Comparison of ENCODE assay signal across 8 mouse cellular contexts in genomic region chr8:122369665-122370064, GRCm38 (mm10). TPM values are rescaled to one million over a fixed set of nuclear protein-coding genes. Genes with fewer than 3 reads are reported as not detected.
A peak's percentile ranks its signal among the peaks of the same experiment; 100 is the strongest.
DNase-seq lines count a peak whose midpoint lies in the region; ATAC-seq and TF ChIP-seq lines count a peak whose summit lies in the region.

No protein-coding gene starts in this region.

- H3K9ac ChIP-seq in forebrain, postnatal 0 days, result no peak overlapping the region
- H3K9ac ChIP-seq in forebrain, embryonic 16.5 days (replicated peaks; ENCODE audit: low read depth, low read length), result no peak overlapping the region
- no peak overlapping the region for H3K9ac ChIP-seq in intestine, embryonic 16.5 days (ENCODE audit: low read depth, low read length)
- no peak overlapping the region for H3K9ac ChIP-seq in liver, adult 2 months (ENCODE audit: low read depth, low read length)

- no peaks in the 10 kb centered on the region for H3K27me3 ChIP-seq in forebrain, postnatal 0 days (ENCODE audit: insufficient read depth, low read length)
- no peaks in the 10 kb centered on the region for H3K27me3 ChIP-seq in forebrain, embryonic 16.5 days (replicated peaks; ENCODE audit: control insufficient read depth, insufficient read depth, low read length)
- no peaks in the 10 kb centered on the region for H3K27me3 ChIP-seq in intestine, embryonic 16.5 days (replicated peaks; ENCODE audit: control insufficient read depth, insufficient read depth, low read length)
- no peaks in the 10 kb centered on the region for H3K27me3 ChIP-seq in liver, adult 2 months (ENCODE audit: control insufficient read depth, insufficient read depth, low read length)
- H3K27me3 ChIP-seq in myocyte (ENCODE audit: control insufficient read depth, insufficient read depth, insufficient read length), result no peaks in the 10 kb centered on the region
- H3K27me3 ChIP-seq in splenic B cell, adult 2 months (ENCODE audit: control insufficient read depth, insufficient read depth, low read length, poor library complexity, severe bottlenecking), result no peaks in the 10 kb centered on the region

- peak; percentile 78 for TF ChIP-seq CTCF in forebrain, postnatal 0 days (IDR thresholded peaks at IDR 0.05; ENCODE audit: low read depth)
- peak; percentile 81 for TF ChIP-seq CTCF in liver, adult 2 months (IDR thresholded peaks at IDR 0.05; ENCODE audit: low read depth, low read length)

- no peaks in the 10 kb centered on the region for H3K79me2 ChIP-seq in liver, adult 2 months (ENCODE audit: control insufficient read depth, insufficient read depth, low read length)
- no peaks in the 10 kb centered on the region for H3K79me2 ChIP-seq in myocyte (ENCODE audit: control insufficient read depth, insufficient read depth)

- DNase-seq in forebrain, postnatal 0 days, result peak; percentile 61
- DNase-seq in cerebellum, adult 8-10 months, result peak; percentile 60
- peak; percentile 21 for DNase-seq in gastrocnemius, postnatal 25 days
- peak; percentile 48 for DNase-seq in liver, adult 2 months (ENCODE audit: extremely low read depth, low read depth, low spot score)
- DNase-seq in splenic B cell, adult 2 months (ENCODE audit: low read depth, low spot score), result peak; percentile 74

- no peak overlapping the region for H3K27ac ChIP-seq in forebrain, postnatal 0 days (ENCODE audit: low read depth, low read length)
- H3K27ac ChIP-seq in forebrain, embryonic 16.5 days (ENCODE audit: low read length), result no peak overlapping the region
- H3K27ac ChIP-seq in intestine, embryonic 16.5 days (ENCODE audit: low read length), result no peak overlapping the region
- no peak overlapping the region for H3K27ac ChIP-seq in liver, adult 2 months (replicated peaks; ENCODE audit: insufficient read depth, low read depth, low read length)

- WGBS in forebrain, postnatal 0 days, result 14% methylated on average over 9 of the region's 9 CpGs
- WGBS in forebrain, embryonic 16.5 days, result 8% methylated on average over 9 of the region's 9 CpGs
- 7% methylated on average over 9 of the region's 9 CpGs for whole genome bisulfite sequencing in intestine, embryonic 16.5 days
- 15% methylated on average over 9 of the region's 9 CpGs for WGBS in liver, adult 2 months

- H3K36me3 ChIP-seq in forebrain, postnatal 0 days (ENCODE audit: insufficient read depth), result no peaks in the 10 kb centered on the region
- no peaks in the 10 kb centered on the region for H3K36me3 ChIP-seq in forebrain, embryonic 16.5 days (ENCODE audit: control insufficient read depth, insufficient read depth)
- no peaks in the 10 kb centered on the region for H3K36me3 ChIP-seq in intestine, embryonic 16.5 days (ENCODE audit: control insufficient read depth, insufficient read depth, low read length)
- H3K36me3 ChIP-seq in liver, adult 2 months (ENCODE audit: control insufficient read depth, insufficient read depth, low read length), result no peaks in the 10 kb centered on the region
- H3K36me3 ChIP-seq in myocyte (ENCODE audit: control insufficient read depth, insufficient read depth), result peaks cover 3% of the 10 kb centered on the region
- no peaks in the 10 kb centered on the region for H3K36me3 ChIP-seq in splenic B cell, adult 2 months (ENCODE audit: control insufficient read depth, insufficient read depth, low read length, poor library complexity, severe bottlenecking)

- no peaks in the 10 kb centered on the region for H3K4me1 ChIP-seq in forebrain, postnatal 0 days (ENCODE audit: insufficient read depth)
- no peaks in the 10 kb centered on the region for H3K4me1 ChIP-seq in forebrain, embryonic 16.5 days (replicated peaks; ENCODE audit: control insufficient read depth, insufficient read depth, low read length)
- H3K4me1 ChIP-seq in intestine, embryonic 16.5 days (ENCODE audit: control insufficient read depth, insufficient read depth, low read length), result no peaks in the 10 kb centered on the region
- no peaks in the 10 kb centered on the region for H3K4me1 ChIP-seq in liver, adult 2 months (ENCODE audit: control insufficient read depth, insufficient read depth, low read length)

- H3K4me2 ChIP-seq in forebrain, postnatal 0 days (ENCODE audit: low read depth), result no peak overlapping the region
- no peak overlapping the region for H3K4me2 ChIP-seq in forebrain, embryonic 16.5 days (ENCODE audit: low read length)
- H3K4me2 ChIP-seq in intestine, embryonic 16.5 days (ENCODE audit: low read depth, low read length), result no peak overlapping the region
- peak overlapping the region; percentile 64 for H3K4me2 ChIP-seq in myocyte (ENCODE audit: low read depth)

- no peak for TF ChIP-seq POLR2A in liver, adult 2 months (IDR thresholded peaks at IDR 0.05; ENCODE audit: extremely low read depth, insufficient read depth, low read length)
- TF ChIP-seq POLR2A in myocyte (IDR thresholded peaks at IDR 0.05; ENCODE audit: insufficient read length, low read depth), result no peak

- ATAC-seq in forebrain, postnatal 0 days, result peak; percentile 42
- no peak for ATAC-seq in forebrain, embryonic 16.5 days
- peak; percentile 66 for ATAC-seq in intestine, embryonic 16.5 days

- H3K9me3 ChIP-seq in forebrain, postnatal 0 days (ENCODE audit: low read length), result no peaks in the 10 kb centered on the region
- no peaks in the 10 kb centered on the region for H3K9me3 ChIP-seq in forebrain, embryonic 16.5 days (ENCODE audit: control insufficient read depth, low read length)
- H3K9me3 ChIP-seq in intestine, embryonic 16.5 days (ENCODE audit: control insufficient read depth, low read length), result no peaks in the 10 kb centered on the region

- no peak overlapping the region for H3K4me3 ChIP-seq in forebrain, postnatal 0 days (ENCODE audit: low read depth, low read length)
- no peak overlapping the region for H3K4me3 ChIP-seq in forebrain, embryonic 16.5 days (replicated peaks; ENCODE audit: low read length)
- H3K4me3 ChIP-seq in intestine, embryonic 16.5 days (ENCODE audit: low read length), result no peak overlapping the region
- H3K4me3 ChIP-seq in liver, adult 2 months (ENCODE audit: insufficient read depth, low read depth, low read length), result no peak overlapping the region
- H3K4me3 ChIP-seq in myocyte, result no peak overlapping the region

- no peak overlapping the region for H3ac ChIP-seq in myocyte (ENCODE audit: control insufficient read depth, insufficient read length)

TF ChIP-seq in myocyte, 11 proteins besides CTCF, POLR2A, EP300 and RAD21:
- TF ChIP-seq E2F4 (IDR thresholded peaks at IDR 0.05; ENCODE audit: insufficient read depth) (no peak), MYOG (IDR thresholded peaks at IDR 0.05; ENCODE audit: control insufficient read depth in 1 of 3, insufficient read depth in 1 of 3, insufficient read length in 2 of 3, low read depth in 2 of 3) (peak in 2 of 3 experiments; percentile 10 to 34), MYOD1 (IDR thresholded peaks at IDR 0.05; ENCODE audit: control insufficient read depth in 1 of 3, insufficient read length in 2 of 3, low read depth in 2 of 3) (peak in 2 of 3 experiments; percentile 22 to 35)

RNA-seq across cellular contexts. Expression of gene Zc3h18, which starts 6.7 kb away (rescaled TPM):
- total RNA-seq in forebrain, postnatal 0 days (2014; rRNA removed), result 38.1 and 40.9 TPM in 2 replicates
- 23.8 and 27.3 TPM in 2 replicates for polyA plus RNA-seq in forebrain, postnatal 0 days (2015; fragmentation: Nextera tagmentation; extraction: Ambion mirVana)
- 44.7 and 47.5 TPM in 2 replicates for polyA plus RNA-seq in forebrain, embryonic 16.5 days (2015; fragmentation: Nextera tagmentation; extraction: Ambion mirVana)
- total RNA-seq in gastrocnemius, postnatal 25 days (2021), result 10 to 100 TPM; 18.1 to 21.0 TPM
- polyA plus RNA-seq in intestine, embryonic 16.5 days (2015; fragmentation: Nextera tagmentation; extraction: Ambion mirVana), result 40.5 and 43.1 TPM in 2 replicates
- 10.9 and 14.0 TPM in 2 replicates for total RNA-seq in liver, adult 2 months (2014; rRNA removed)
- polyA plus RNA-seq in liver, adult 2 months (2012; rRNA removed), result 18.3 and 22.3 TPM in 2 replicates
- 28.8 TPM for polyA plus RNA-seq in myocyte (2012; fragmentation: generic; extraction: Trizol)

RNA-seq across cellular contexts. Expression of gene Trhr2, which starts 9.1 kb away (rescaled TPM):
- total RNA-seq in forebrain, postnatal 0 days (2014; rRNA removed), result 0.77 TPM in 1 of 2 replicates, not detected in the other
- polyA plus RNA-seq in forebrain, postnatal 0 days (2015; fragmentation: Nextera tagmentation; extraction: Ambion mirVana), result 0.27 TPM in 1 of 2 replicates, not detected in the other
- not detected in 2 replicates for polyA plus RNA-seq in forebrain, embryonic 16.5 days (2015; fragmentation: Nextera tagmentation; extraction: Ambion mirVana)
- not detected for total RNA-seq in gastrocnemius, postnatal 25 days (2021)
- polyA plus RNA-seq in intestine, embryonic 16.5 days (2015; fragmentation: Nextera tagmentation; extraction: Ambion mirVana), result not detected in 2 replicates
- total RNA-seq in liver, adult 2 months (2014; rRNA removed), result not detected in 2 replicates
- not detected in 2 replicates for polyA plus RNA-seq in liver, adult 2 months (2012; rRNA removed)
- polyA plus RNA-seq in myocyte (2012; fragmentation: generic; extraction: Trizol), result not detected

RNA-seq across cellular contexts. Expression of gene Il17c, which starts 52.2 kb away (rescaled TPM):
- total RNA-seq in forebrain, postnatal 0 days (2014; rRNA removed), result 0.67 TPM in 1 of 2 replicates, not detected in the other
- polyA plus RNA-seq in forebrain, postnatal 0 days (2015; fragmentation: Nextera tagmentation; extraction: Ambion mirVana), result not detected in 2 replicates
- polyA plus RNA-seq in forebrain, embryonic 16.5 days (2015; fragmentation: Nextera tagmentation; extraction: Ambion mirVana), result 0.61 TPM in 1 of 2 replicates, not detected in the other
- total RNA-seq in gastrocnemius, postnatal 25 days (2021), result not detected
- not detected in 2 replicates for polyA plus RNA-seq in intestine, embryonic 16.5 days (2015; fragmentation: Nextera tagmentation; extraction: Ambion mirVana)
- not detected in 2 replicates for total RNA-seq in liver, adult 2 months (2014; rRNA removed)
- not detected in 2 replicates for polyA plus RNA-seq in liver, adult 2 months (2012; rRNA removed)
- not detected for polyA plus RNA-seq in myocyte (2012; fragmentation: generic; extraction: Trizol)

Comparison
In these comparisons a context has a peak if more than half of its experiments do, and no peak if none do; other contexts are left out.
1. DNase-seq: peak in every context shown above with its lines; median percentile 74 in splenic B cell, adult 2 months; 61 in forebrain, postnatal 0 days; 60 in cerebellum, adult 8-10 months; 48 in liver, adult 2 months; 21 in gastrocnemius, postnatal 25 days.